Mouse (Mus musculus): Measurements from ENCODE around the gene Ppfibp1. TPM values are rescaled to one million over a fixed set of nuclear protein-coding genes. Genes with fewer than 3 reads are reported as not detected.
A peak's percentile ranks its signal among the peaks of the same experiment; 100 is the strongest.

Gene Ppfibp1
- total and polyA plus RNA-seq, 3 experiments, result 23.4 to 28.2 (median 28.2) TPM

- peak; percentile 61 for DNase-seq (ENCODE audit: extremely low read depth)
- Histone ChIP-seq H3K9me3 (replicated peaks; ENCODE audit: low read length) (no peaks in the 10 kb centered on the region), H3K4me2 (ENCODE audit: insufficient read depth, low read depth, poor library complexity, severe bottlenecking) (peak overlapping the region; percentile 26; the same call in 1 of the 2 replicates), H3K4me1 (ENCODE audit: control insufficient read depth in 1 of 2, insufficient read depth in 2 of 2) (peaks cover 2 to 17% of the 10 kb centered on the region in 2 experiments; a peak in 2 of 4 replicates), H3K4me3 (replicated peaks in 1 of 3; ENCODE audit: low read depth in 2 of 3, low read length in 2 of 3, poor library complexity in 1 of 3) (no peak overlapping the region), H3K27ac (ENCODE audit: insufficient read depth, low read depth) (no peak overlapping the region), H3K27me3 (replicated peaks) (no peaks in the 10 kb centered on the region), H3K36me3 (replicated peaks in 1 of 2; ENCODE audit: control insufficient read depth in 1 of 2, insufficient read depth in 1 of 2, low read length in 1 of 2) (no peaks in the 10 kb centered on the region), H3K9ac (ENCODE audit: insufficient read depth, low read depth) (no peak overlapping the region), H3K79me2 (replicated peaks; ENCODE audit: control insufficient read depth, extremely low read depth, insufficient read depth, poor library complexity, severe bottlenecking) (no peaks in the 10 kb centered on the region)
- dilution Hi-C loops (cut with MboI; ENCODE audit: extremely low pct_ligation_motif_present, extremely low pct_unique_long_range_greater_than_20kb, low sequenced_read_pairs) (no loop called here), in situ Hi-C loops (cut with MboI; ENCODE audit: low pct_ligation_motif_present, low pct_unique_long_range_greater_than_20kb, low sequenced_read_pairs) (no loop called here)
- TF ChIP-seq ZMIZ1 (IDR thresholded peaks at IDR 0.05; ENCODE audit: low read depth, low read length) (no peak), SMC3 (IDR thresholded peaks at IDR 0.05; ENCODE audit: low read depth, low read length) (no peak), GABPA (IDR thresholded peaks at IDR 0.05; ENCODE audit: insufficient replicate concordance, low read depth, low read length) (no peak), UBTF (IDR thresholded peaks at IDR 0.05; ENCODE audit: low read depth, low read length) (no peak), TCF12 (IDR thresholded peaks at IDR 0.05; ENCODE audit: low read depth, low read length) (no peak), MXI1 (IDR thresholded peaks at IDR 0.05; ENCODE audit: low read depth, low read length) (no peak), MAZ (IDR thresholded peaks at IDR 0.05; ENCODE audit: low read depth, low read length) (no peak), ZKSCAN1 (IDR thresholded peaks at IDR 0.05; ENCODE audit: borderline replicate concordance, low read depth, low read length) (no peak), RCOR1 (conservative IDR thresholded peaks at IDR 0.05; ENCODE audit: low read depth, low read length) (no peak), JUN (IDR thresholded peaks at IDR 0.05; ENCODE audit: insufficient read depth, low read depth, low read length) (no peak), NELFE (IDR thresholded peaks at IDR 0.05; ENCODE audit: low read depth, low read length) (no peak), MYC (IDR thresholded peaks at IDR 0.05; ENCODE audit: low read depth, low read length) (no peak), CHD1 (IDR thresholded peaks at IDR 0.05; ENCODE audit: low read depth, low read length) (no peak), SIN3A (IDR thresholded peaks at IDR 0.05; ENCODE audit: low read length) (no peak), ZNF384 (IDR thresholded peaks at IDR 0.05; ENCODE audit: low read depth, low read length) (no peak), MEF2A (IDR thresholded peaks at IDR 0.05; ENCODE audit: borderline replicate concordance, low read depth, low read length) (no peak), IRF4 (IDR thresholded peaks at IDR 0.05; ENCODE audit: low read depth, low read length) (no peak), USF1 (IDR thresholded peaks at IDR 0.05; ENCODE audit: low read depth, low read length) (no peak), KAT2A (IDR thresholded peaks at IDR 0.05; ENCODE audit: insufficient replicate concordance, low read length) (no peak)
These were observed 42.1 kb upstream of the Ppfibp1 start for GRCm38 (mm10) chr6:146845961-146846750.

GRCm38 (mm10) chr6:146847402-146847801 lies 40.9 kb upstream of the Ppfibp1 start:
- no peak for TF ChIP-seq E2F4 (IDR thresholded peaks at IDR 0.05; ENCODE audit: insufficient replicate concordance, low read depth, low read length)
- no peak for TF ChIP-seq RAD21 (IDR thresholded peaks at IDR 0.05; ENCODE audit: low read depth, low read length)
- TF ChIP-seq SMC3 (IDR thresholded peaks at IDR 0.05; ENCODE audit: low read depth, low read length), result no peak
- TF ChIP-seq MAFK (IDR thresholded peaks at IDR 0.05; ENCODE audit: insufficient replicate concordance, low read length), result peak; percentile 55; the same call in 1 of the 2 replicates
- no peak for TF ChIP-seq RCOR1 (conservative IDR thresholded peaks at IDR 0.05; ENCODE audit: low read depth, low read length)
- no peak for TF ChIP-seq MYC (IDR thresholded peaks at IDR 0.05; ENCODE audit: low read depth, low read length)
- TF ChIP-seq NRF1 (IDR thresholded peaks at IDR 0.05; ENCODE audit: low read depth, low read length), result no peak
- TF ChIP-seq TCF12 (IDR thresholded peaks at IDR 0.05; ENCODE audit: low read depth, low read length), result no peak
- TF ChIP-seq USF2 (conservative IDR thresholded peaks at IDR 0.05; ENCODE audit: low read depth, low read length), result no peak
- no peak for DNase-seq (ENCODE audit: extremely low read depth)
- no peak overlapping the region for H3K4me3 ChIP-seq (replicated peaks in 1 of 3; ENCODE audit: low read depth in 2 of 3, low read length in 2 of 3, poor library complexity in 1 of 3)
- no peak overlapping the region for H3K4me2 ChIP-seq (ENCODE audit: insufficient read depth, low read depth, poor library complexity, severe bottlenecking)
- dilution Hi-C loops (cut with MboI; ENCODE audit: extremely low pct_ligation_motif_present, extremely low pct_unique_long_range_greater_than_20kb, low sequenced_read_pairs), result no loop called here
- no peak overlapping the region for H3K9ac ChIP-seq (ENCODE audit: insufficient read depth, low read depth)
- H3K9me3 ChIP-seq (replicated peaks; ENCODE audit: low read length), result no peaks in the 10 kb centered on the region
- no peaks in the 10 kb centered on the region for H3K79me2 ChIP-seq (replicated peaks; ENCODE audit: control insufficient read depth, extremely low read depth, insufficient read depth, poor library complexity, severe bottlenecking)
- in situ Hi-C loops (cut with MboI; ENCODE audit: low pct_ligation_motif_present, low pct_unique_long_range_greater_than_20kb, low sequenced_read_pairs), result no loop called here
- H3K36me3 ChIP-seq (replicated peaks in 1 of 2; ENCODE audit: control insufficient read depth in 1 of 2, insufficient read depth in 1 of 2, low read length in 1 of 2), result no peaks in the 10 kb centered on the region
- H3K4me1 ChIP-seq (ENCODE audit: control insufficient read depth in 1 of 2, insufficient read depth in 2 of 2), result peaks cover 2 to 17% of the 10 kb centered on the region in 2 experiments; a peak in 2 of 4 replicates
- no peaks in the 10 kb centered on the region for H3K27me3 ChIP-seq (replicated peaks)
- no peak overlapping the region for H3K27ac ChIP-seq (ENCODE audit: insufficient read depth, low read depth)
